ENCODE assay signal across 24 mouse cellular contexts in genomic region chr3:89455786-89456285, GRCm38 (mm10). TPM values are rescaled to one million over a fixed set of nuclear protein-coding genes. Genes with fewer than 3 reads are reported as not detected.
DNase-seq lines count a peak whose midpoint lies in the region; ATAC-seq and TF ChIP-seq lines count a peak whose summit lies in the region.
"Had no signal": no experiment of that assay in that cellular context is flagged by ENCODE, and none has a peak within 500 bp of the region (broad histone marks: within the 10 kb centered on the region; RNA-seq: fewer than 3 reads in every experiment).

No protein-coding gene starts in this region.

- no peak for TF ChIP-seq POLR2A in ES-Bruce4 (IDR thresholded peaks at IDR 0.05; ENCODE audit: insufficient read depth, low read length)

- 0 out of 2 replicates have a peak overlapping the region, but pooled peaks have one; percentile 19 for H3K27ac ChIP-seq in midbrain, embryonic 10.5 days (replicated peaks)
- no peak overlapping the region for H3K27ac ChIP-seq in midbrain, embryonic 13.5 days
- peak overlapping the region; percentile 43 for H3K27ac ChIP-seq in ES-Bruce4 (ENCODE audit: insufficient read depth, low read length)
- H3K27ac ChIP-seq: forebrain, embryonic 13.5 days; heart, embryonic 15.5 days; hindbrain, embryonic 14.5 days; intestine, embryonic 15.5 days had no signal

- H3K4me3 ChIP-seq in midbrain, embryonic 10.5 days: no peak overlapping the region
- H3K4me3 ChIP-seq in midbrain, embryonic 13.5 days (replicated peaks): no peak overlapping the region
- no peak overlapping the region for H3K4me3 ChIP-seq in ES-Bruce4 (ENCODE audit: low read depth, low read length)
- H3K4me3 ChIP-seq: forebrain, embryonic 10.5 days; forebrain, embryonic 13.5 days; heart, embryonic 12.5 days; heart, embryonic 15.5 days; intestine, embryonic 15.5 days had no signal

- TF ChIP-seq CTCF in ES-Bruce4 (IDR thresholded peaks at IDR 0.05; ENCODE audit: low read depth, low read length): no peak

- H3K27me3 ChIP-seq in midbrain, embryonic 10.5 days (ENCODE audit: low read depth, poor library complexity, severe bottlenecking): no peaks in the 10 kb centered on the region
- H3K27me3 ChIP-seq in midbrain, embryonic 13.5 days: no peaks in the 10 kb centered on the region
- no peaks in the 10 kb centered on the region for H3K27me3 ChIP-seq in ES-Bruce4 (ENCODE audit: control insufficient read depth, insufficient read depth, low read length, poor library complexity, severe bottlenecking)
- H3K27me3 ChIP-seq: CH12.LX; forebrain, embryonic 13.5 days; heart, embryonic 12.5 days; heart, embryonic 15.5 days; intestine, embryonic 15.5 days had no signal

- H3K9ac ChIP-seq in midbrain, embryonic 13.5 days (replicated peaks): no peak overlapping the region
- no peak overlapping the region; the same call in 1 of the 2 replicates for H3K9ac ChIP-seq in ES-Bruce4 (ENCODE audit: low read depth, poor library complexity, severe bottlenecking)
- H3K9ac ChIP-seq: forebrain, embryonic 13.5 days; heart, embryonic 12.5 days; heart, embryonic 15.5 days; hindbrain, embryonic 14.5 days; intestine, embryonic 15.5 days had no signal

- no peak for TF ChIP-seq EP300 in ES-Bruce4 (IDR thresholded peaks at IDR 0.05; ENCODE audit: insufficient read depth, low read depth, low read length)

- no CpG with 5 or more reads among the region's 1 CpGs for WGBS in midbrain, embryonic 10.5 days
- 47% methylated on average over 1 of the region's 1 CpGs for WGBS in midbrain, embryonic 13.5 days

- no peak overlapping the region for H3K4me2 ChIP-seq in midbrain, embryonic 13.5 days (replicated peaks)
- H3K4me2 ChIP-seq: forebrain, embryonic 13.5 days; heart, embryonic 12.5 days; heart, embryonic 15.5 days; hindbrain, embryonic 14.5 days; intestine, embryonic 15.5 days had no signal

- H3K36me3 ChIP-seq in midbrain, embryonic 10.5 days: no peaks in the 10 kb centered on the region
- H3K36me3 ChIP-seq in midbrain, embryonic 13.5 days: no peaks in the 10 kb centered on the region
- H3K36me3 ChIP-seq in ES-Bruce4 (ENCODE audit: control insufficient read depth, insufficient read depth, low read length, poor library complexity, severe bottlenecking): no peaks in the 10 kb centered on the region
- H3K36me3 ChIP-seq: forebrain, embryonic 10.5 days; heart, embryonic 12.5 days; heart, embryonic 15.5 days; intestine, embryonic 15.5 days had no signal

- DNase-seq in midbrain, embryonic 10.5 days (ENCODE audit: low spot score): no peak
- peak; percentile 54 for DNase-seq in adipocyte (ENCODE audit: low spot score)
- DNase-seq in Muller cell, postnatal 12 days (ENCODE audit: inconsistent ontology term): no peak
- no peak for DNase-seq in spleen, postnatal 36 days (ENCODE audit: low spot score in 2 of 2)
- DNase-seq: adrenal gland, postnatal 10 days; adrenal gland, postnatal 36 days; B cell, adult 2 months; cerebellum, adult 18-20 months; cerebellum, adult 9-10 months; cerebellum, postnatal 14 days; gastrocnemius, postnatal 25 days; heart, adult 18-20 months; heart, postnatal 10 days; heart, postnatal 36 days; kidney, adult 11 months had no signal

- ATAC-seq in midbrain, embryonic 13.5 days: no peak
- ATAC-seq: forebrain, embryonic 13.5 days had no signal

- no peaks in the 10 kb centered on the region for H3K9me3 ChIP-seq in midbrain, embryonic 10.5 days (replicated peaks)
- H3K9me3 ChIP-seq in midbrain, embryonic 13.5 days: no peaks in the 10 kb centered on the region
- H3K9me3 ChIP-seq in ES-Bruce4 (replicated peaks; ENCODE audit: control insufficient read depth, insufficient read depth, low read length, poor library complexity, severe bottlenecking): no peaks in the 10 kb centered on the region
- H3K9me3 ChIP-seq: forebrain, embryonic 10.5 days; forebrain, embryonic 13.5 days; heart, embryonic 12.5 days; heart, embryonic 15.5 days; intestine, embryonic 15.5 days had no signal

- H3K4me1 ChIP-seq in midbrain, embryonic 10.5 days: peaks cover 48% of the 10 kb centered on the region
- peaks cover 26% of the 10 kb centered on the region for H3K4me1 ChIP-seq in midbrain, embryonic 13.5 days (replicated peaks)
- peaks cover 5% of the 10 kb centered on the region for H3K4me1 ChIP-seq in ES-Bruce4 (ENCODE audit: control insufficient read depth, insufficient read depth, low read length)

RNA-seq across cellular contexts. Expression of gene Pmvk, which starts 1.5 kb away (rescaled TPM):
- 79.0 and 79.2 TPM in 2 replicates for polyA plus RNA-seq in midbrain, embryonic 10.5 days (2016; fragmentation: Nextera tagmentation; extraction: Ambion mirVana)
- polyA plus RNA-seq in midbrain, embryonic 13.5 days (2015; fragmentation: Nextera tagmentation; extraction: Ambion mirVana): 99.9 and 104 TPM in 2 replicates
- 48.3 and 51.9 TPM in 2 replicates for polyA plus RNA-seq in ES-Bruce4 (2011; ENCODE audit: insufficient read depth, insufficient read length, low read depth, missing spikeins)

RNA-seq across cellular contexts. Expression of gene Pbxip1, which starts 19.3 kb away (rescaled TPM):
- polyA plus RNA-seq in midbrain, embryonic 10.5 days (2016; fragmentation: Nextera tagmentation; extraction: Ambion mirVana): 18.6 and 19.9 TPM in 2 replicates
- 12.2 and 14.1 TPM in 2 replicates for polyA plus RNA-seq in midbrain, embryonic 13.5 days (2015; fragmentation: Nextera tagmentation; extraction: Ambion mirVana)
- 12.2 and 13.6 TPM in 2 replicates for polyA plus RNA-seq in ES-Bruce4 (2011; ENCODE audit: insufficient read depth, insufficient read length, low read depth, missing spikeins)

RNA-seq across cellular contexts. Expression of gene Pygo2, which starts 25.8 kb away (rescaled TPM):
- 41.9 and 43.3 TPM in 2 replicates for polyA plus RNA-seq in midbrain, embryonic 10.5 days (2016; fragmentation: Nextera tagmentation; extraction: Ambion mirVana)
- 37.4 and 43.4 TPM in 2 replicates for polyA plus RNA-seq in midbrain, embryonic 13.5 days (2015; fragmentation: Nextera tagmentation; extraction: Ambion mirVana)
- 41.7 and 43.3 TPM in 2 replicates for polyA plus RNA-seq in ES-Bruce4 (2011; ENCODE audit: insufficient read depth, insufficient read length, low read depth, missing spikeins)

RNA-seq across cellular contexts. Expression of gene Shc1, which starts 37.6 kb away (rescaled TPM):
- 51.8 TPM in 2 replicates for polyA plus RNA-seq in midbrain, embryonic 10.5 days (2016; fragmentation: Nextera tagmentation; extraction: Ambion mirVana)
- polyA plus RNA-seq in midbrain, embryonic 13.5 days (2015; fragmentation: Nextera tagmentation; extraction: Ambion mirVana): 17.3 and 17.8 TPM in 2 replicates
- polyA plus RNA-seq in ES-Bruce4 (2011; ENCODE audit: insufficient read depth, insufficient read length, low read depth, missing spikeins): 87.4 and 88.9 TPM in 2 replicates

RNA-seq across cellular contexts. Expression of gene Cks1b, which starts 37.7 kb away (rescaled TPM):
- 540 and 645 TPM in 2 replicates for polyA plus RNA-seq in midbrain, embryonic 10.5 days (2016; fragmentation: Nextera tagmentation; extraction: Ambion mirVana)
- 176 and 177 TPM in 2 replicates for polyA plus RNA-seq in midbrain, embryonic 13.5 days (2015; fragmentation: Nextera tagmentation; extraction: Ambion mirVana)
- 290 and 304 TPM in 2 replicates for polyA plus RNA-seq in ES-Bruce4 (2011; ENCODE audit: insufficient read depth, insufficient read length, low read depth, missing spikeins)
